Mouse (Mus musculus) gastrocnemius, adult 8-10 months (tissue): Measurements from ENCODE around the gene Zfp988. TPM values are rescaled to one million over a fixed set of nuclear protein-coding genes. Genes with fewer than 3 reads are reported as not detected.
"Not testable (repeated sequence)": the region's sequence is repeated elsewhere in the genome, so short reads cannot be mapped to it uniquely, and the experiment has no call there.

Experiments used
- DNase-seq, 2 experiments: peaks; one replicate each; pipeline ENCODE4 v3.0.0; 2022; ENCODE audit warnings: low spot score in 2 of 2
- total RNA-seq, 4 experiments: library from RNA; stranded (reverse); gene quantifications; 2 replicates each; pipeline ENCODE4 v1.2.4; 2022

Zfp988 gene
- total RNA-seq = under 1 TPM in 1 of 4 experiments, not detected in 3; 0.11 TPM

- DNase-seq = not testable (repeated sequence)
These were observed at the start of gene Zfp988 for GRCm38 (mm10) chr4:147305436-147305835. TSS of gene Zfp988 (plus strand) at chr4:147305674.

DNA sequence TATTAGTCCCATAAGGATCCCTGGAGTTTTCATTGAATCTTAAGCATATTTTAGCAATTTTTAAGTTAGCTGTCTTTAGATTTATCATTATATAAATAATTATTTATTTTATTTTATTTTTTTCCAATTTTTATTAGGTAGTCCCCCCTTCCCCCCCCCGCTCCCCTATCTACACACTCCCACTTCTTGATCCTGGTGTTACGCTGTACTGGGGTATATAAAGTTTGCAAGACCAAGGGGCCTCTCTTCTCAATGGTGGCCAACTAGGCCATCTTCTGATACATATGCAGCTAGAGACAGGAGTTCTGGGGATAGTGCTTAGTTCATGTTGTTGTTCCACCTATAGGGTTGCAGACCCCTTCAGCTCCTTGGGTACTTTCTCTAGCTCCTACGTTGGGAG, 42.8 kb upstream of the Zfp988 start:
- DNase-seq = not testable (repeated sequence)

- not testable (repeated sequence) for DNase-seq
These were observed 38.2 kb upstream of the Zfp988 start for GRCm38 (mm10) chr4:147267302-147267701.

GRCm38 (mm10) chr4:147268735-147269134, 36.7 kb upstream of the Zfp988 start:
- DNase-seq = not testable (repeated sequence)

DNA sequence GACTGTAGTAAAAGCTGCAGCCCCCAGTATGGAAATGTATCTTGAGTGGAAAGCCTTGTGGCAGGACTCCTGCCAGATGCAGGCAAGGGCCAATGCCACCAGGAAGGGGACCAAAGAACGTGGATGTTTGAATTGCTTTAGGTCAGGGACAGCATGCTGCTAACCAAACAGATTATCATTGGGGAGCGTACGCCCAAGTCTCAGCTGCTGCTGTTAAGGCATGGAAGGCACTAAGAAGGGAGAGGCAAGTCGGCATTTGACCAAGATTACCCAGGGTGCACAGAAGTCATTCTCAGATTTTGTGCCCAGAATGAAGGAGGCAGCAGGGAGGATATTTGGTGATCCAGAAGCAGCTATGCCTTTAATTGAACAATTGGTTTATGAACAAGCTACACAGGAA, 35.4 kb upstream of the Zfp988 start:
- not testable (repeated sequence) for DNase-seq

DNA sequence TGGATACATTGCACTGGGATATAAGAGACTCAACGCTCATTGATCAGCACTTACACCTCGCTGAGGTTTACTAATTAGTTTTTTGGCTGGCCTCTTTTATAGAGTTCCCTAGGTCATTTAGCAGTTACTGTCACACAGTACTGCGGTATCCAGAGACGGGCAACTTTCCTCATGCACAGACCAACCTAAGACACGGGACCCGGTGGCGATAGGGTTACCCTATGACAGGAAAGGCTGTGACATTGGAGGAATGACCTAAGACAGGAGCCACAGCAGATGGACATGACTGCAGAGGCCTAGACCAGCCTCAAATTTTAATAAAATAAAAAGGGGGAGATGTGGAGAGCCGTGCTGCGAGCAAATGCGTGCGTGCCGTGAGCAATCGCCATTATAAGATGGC, 33.9 kb upstream of the Zfp988 start:
- not testable (repeated sequence) for DNase-seq

GRCm38 (mm10) chr4:147275021-147275772, 30.3 kb upstream of the Zfp988 start:
- DNase-seq = not testable (repeated sequence)

DNA sequence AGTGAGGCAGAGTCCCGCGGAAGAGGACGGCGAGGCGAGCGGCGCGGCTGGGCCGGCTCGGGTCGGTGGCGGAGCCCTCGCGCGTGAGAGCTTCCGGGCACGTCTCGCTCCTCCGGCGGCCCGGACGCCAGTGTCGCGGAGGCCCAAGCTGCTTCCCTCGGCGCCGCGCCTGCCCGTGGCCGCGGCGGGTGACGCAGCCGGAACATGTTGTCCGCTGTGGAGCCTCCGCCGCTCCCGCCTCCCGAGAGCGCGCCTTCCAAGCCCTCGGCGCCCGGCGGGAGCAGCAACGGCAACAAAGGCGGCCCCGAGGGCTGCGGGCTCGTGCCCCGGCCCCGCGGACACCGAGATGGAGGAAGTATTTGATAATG, 29.7 kb upstream of the Zfp988 start:
- DNase-seq = not testable (repeated sequence)

- not testable (repeated sequence) for DNase-seq
These were observed 25.1 kb upstream of the Zfp988 start for GRCm38 (mm10) chr4:147280406-147280805.

DNA sequence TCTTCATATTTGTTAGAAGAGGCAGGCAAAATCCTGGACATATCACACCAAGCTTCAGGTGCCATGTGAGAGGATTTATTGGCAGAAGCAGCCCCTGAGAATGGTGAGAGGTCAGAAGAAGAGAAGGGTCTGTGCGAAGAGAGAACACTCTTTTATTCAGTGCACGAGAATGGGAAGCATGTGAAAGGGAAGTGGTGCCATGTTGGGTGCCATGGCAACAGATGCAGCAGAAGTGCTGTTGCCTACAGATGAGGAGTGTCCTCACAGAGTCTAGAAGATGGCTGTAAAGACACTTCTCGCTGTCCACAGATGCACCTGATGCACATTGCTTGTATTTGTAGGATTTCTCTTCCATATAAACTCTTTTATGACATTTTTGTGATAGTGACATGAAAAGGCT, 6.9 kb upstream of the Zfp988 start:
- DNase-seq = not testable (repeated sequence)

DNA sequence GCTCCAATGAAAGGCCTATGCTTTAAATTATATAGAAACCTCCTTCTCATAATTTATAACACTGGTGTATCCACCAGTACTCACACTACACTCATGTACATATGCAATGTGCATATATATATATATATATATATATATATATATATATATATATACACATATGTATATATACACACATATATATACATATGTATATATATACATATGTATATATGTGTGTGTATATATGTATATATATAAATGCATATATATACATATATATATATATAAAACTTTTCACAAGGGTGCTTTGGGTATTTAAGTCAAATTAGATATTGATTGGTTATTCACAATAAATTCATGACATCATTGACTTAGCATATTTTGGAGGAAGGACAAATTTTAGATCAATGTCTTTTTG, 3.1 kb upstream of the Zfp988 start:
- not testable (repeated sequence) for DNase-seq

- not testable (repeated sequence) for DNase-seq
These were observed 29.7 kb downstream of the Zfp988 start for GRCm38 (mm10) chr4:147335036-147335690.

- DNase-seq = not testable (repeated sequence)
These were observed 30.4 kb downstream of the Zfp988 start for GRCm38 (mm10) chr4:147335691-147336367.

- DNase-seq = peak in 1 of 2 experiments; percentile 36
These were observed 31.1 kb downstream of the Zfp988 start for GRCm38 (mm10) chr4:147336368-147337195.

DNA sequence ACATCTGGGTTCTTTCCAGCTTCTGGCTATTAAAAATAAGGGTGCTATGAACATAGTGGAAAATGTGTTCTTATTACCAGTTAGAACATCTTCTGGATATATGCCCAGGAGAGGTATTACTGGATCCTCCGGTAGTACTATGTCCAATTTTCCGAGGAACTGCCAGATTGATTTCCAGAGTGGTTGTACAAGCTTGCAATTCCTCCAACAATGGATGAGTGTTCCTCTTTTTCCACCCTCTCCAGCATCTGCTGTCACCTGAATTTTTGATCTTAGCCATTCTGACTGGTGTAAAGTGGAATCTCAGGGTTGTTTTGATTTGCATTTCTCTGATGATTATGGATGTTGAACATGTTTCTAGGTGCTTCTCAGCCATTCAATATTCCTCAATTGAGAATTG, 32.0 kb downstream of the Zfp988 start:
- not testable (repeated sequence) for DNase-seq

DNA sequence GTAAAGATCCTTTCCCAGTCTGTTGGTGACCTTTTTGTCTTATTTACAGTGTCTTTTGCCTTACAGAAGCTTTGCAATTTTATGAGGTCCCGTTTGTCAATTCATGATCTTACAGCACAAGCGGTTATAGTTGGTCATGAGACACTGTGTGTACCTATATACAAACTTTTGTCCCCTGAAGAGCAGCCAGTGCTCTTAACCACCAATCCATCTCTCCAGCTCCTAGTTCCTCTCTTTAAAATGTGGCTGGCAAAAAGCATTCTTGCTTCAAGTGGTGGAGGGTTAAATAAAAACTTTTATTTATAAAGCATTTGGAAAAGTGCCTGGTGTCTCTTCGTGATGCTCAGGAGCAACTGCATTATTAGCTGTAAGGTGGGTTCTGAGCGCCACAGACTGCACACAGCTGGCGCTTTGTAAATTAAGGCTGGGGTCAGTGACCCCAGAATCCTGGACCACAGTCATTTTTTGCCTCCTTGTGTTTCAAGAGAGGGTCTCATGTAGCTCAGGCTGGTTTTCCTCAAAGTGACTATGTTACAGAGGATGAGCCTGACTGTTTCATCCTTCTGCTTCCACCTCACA, 32.6 kb downstream of the Zfp988 start:
- peak in 1 of 2 experiments; percentile 3 for DNase-seq

DNA sequence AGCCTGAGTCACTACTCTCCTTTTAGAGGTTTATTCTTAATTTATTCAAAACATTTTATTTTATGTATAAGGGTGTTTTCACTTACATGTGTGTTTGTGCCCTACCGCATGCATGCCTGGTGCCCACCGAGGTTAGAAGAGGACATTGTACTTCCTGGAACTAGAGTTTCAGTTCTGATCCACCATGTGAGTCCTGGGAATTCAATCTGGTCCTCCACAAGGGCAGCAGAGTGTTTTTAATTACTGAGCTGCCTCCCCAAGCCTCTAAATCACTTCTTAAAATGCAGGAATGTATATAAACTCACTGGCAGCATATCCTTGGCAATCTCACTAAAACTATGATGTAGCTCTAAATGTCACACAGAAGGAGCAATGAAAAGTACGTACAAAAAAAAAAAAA, 33.2 kb downstream of the Zfp988 start:
- DNase-seq = not testable (repeated sequence)

DNA sequence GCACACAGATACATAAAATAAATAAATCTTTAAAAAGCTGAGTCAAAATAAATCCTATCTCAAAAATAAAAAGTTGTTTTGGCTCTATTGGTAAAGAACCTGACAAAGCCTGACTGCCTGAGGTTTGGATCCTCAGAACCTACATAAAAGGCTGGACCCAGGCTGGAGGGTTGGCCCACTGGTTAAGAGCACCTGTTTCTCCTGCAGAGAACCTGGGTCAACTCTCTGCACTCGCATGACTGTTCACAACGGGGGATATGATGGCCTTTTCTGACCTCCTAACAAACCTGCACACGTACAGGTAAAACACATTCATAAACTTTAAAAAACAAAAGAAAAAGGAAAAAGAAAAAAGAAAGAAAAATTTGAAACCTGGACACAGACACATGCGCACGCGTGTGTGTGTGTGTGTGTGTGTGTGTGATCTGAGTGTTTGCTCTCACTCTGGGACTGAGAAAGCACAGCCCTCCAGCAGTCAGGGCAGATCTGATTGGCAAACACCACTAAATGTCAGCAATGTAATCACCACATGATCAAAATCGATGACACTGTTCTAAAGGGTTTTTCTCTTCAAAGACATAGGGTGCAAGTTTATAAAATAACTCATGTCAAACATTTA, 34.2 kb downstream of the Zfp988 start:
- peak; percentile 18 to 39 for DNase-seq

- DNase-seq = peak in 1 of 2 experiments; percentile 3
These were observed 34.8 kb downstream of the Zfp988 start for GRCm38 (mm10) chr4:147340236-147340635.

DNA sequence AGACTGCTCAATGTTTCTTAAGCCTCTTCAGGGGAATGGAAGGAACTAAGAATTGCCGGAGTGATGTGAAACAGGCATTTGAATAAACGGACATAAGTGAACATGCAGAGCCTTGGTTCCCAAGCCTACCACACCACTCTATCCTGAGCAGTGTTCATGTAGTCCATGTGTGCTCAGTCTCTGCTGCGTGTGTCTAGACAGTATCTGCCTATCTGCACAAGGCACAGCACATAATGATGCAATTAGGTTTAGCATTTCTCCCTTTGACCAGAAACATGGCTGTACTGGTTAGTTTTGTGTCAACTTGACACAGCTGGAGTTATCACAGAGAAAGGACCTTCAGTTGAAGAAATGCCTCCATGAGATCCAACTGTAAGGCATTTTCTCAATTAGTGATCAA, 35.4 kb downstream of the Zfp988 start:
- not testable (repeated sequence) for DNase-seq
